8 mouse cellular contexts compared by ENCODE assay signal in the genomic region with DNA sequence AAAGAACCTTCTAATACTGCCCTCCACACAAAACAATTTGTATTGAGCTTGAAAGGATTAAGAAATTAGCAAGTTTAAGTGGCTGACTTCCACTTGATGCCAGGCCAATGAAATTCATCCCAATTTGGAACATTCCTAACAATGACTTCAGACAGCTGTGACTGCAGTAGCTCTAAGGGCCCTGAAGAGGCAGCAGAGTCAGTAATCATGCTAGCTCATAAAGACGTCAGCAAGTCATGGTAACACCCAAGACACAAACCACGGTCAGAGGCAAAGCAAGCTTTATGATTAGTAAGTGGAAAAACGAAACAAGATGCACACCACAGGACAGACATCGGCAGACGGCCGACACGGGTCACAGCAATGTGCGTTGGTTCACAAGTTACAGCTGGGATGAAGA.
A peak's percentile ranks its signal among the peaks of the same experiment; 100 is the strongest.
DNase-seq lines count a peak whose midpoint lies in the region; ATAC-seq and TF ChIP-seq lines count a peak whose summit lies in the region.

No protein-coding gene starts in this region.

- H3K4me2 ChIP-seq in heart, embryonic 11.5 days: no peak overlapping the region
- no peak overlapping the region for H3K4me2 ChIP-seq in forebrain, postnatal 0 days (ENCODE audit: low read depth)
- H3K4me2 ChIP-seq in kidney, embryonic 16.5 days (replicated peaks; ENCODE audit: low read depth, low read length): peak overlapping the region; percentile 38
- H3K4me2 ChIP-seq in liver, postnatal 0 days (ENCODE audit: low read depth, low read length): no peak overlapping the region

- H3K27ac ChIP-seq in heart, embryonic 11.5 days (ENCODE audit: low read depth, low read length): no peak overlapping the region
- H3K27ac ChIP-seq in forebrain, postnatal 0 days (ENCODE audit: low read depth, low read length): no peak overlapping the region
- 0 out of 2 replicates have a peak overlapping the region, but pooled peaks have one; percentile 6 for H3K27ac ChIP-seq in kidney, embryonic 16.5 days (ENCODE audit: low read length)
- H3K27ac ChIP-seq in liver, postnatal 0 days (ENCODE audit: low read depth): no peak overlapping the region

- no peak overlapping the region for H3K9ac ChIP-seq in heart, embryonic 11.5 days (ENCODE audit: low read depth, low read length)
- H3K9ac ChIP-seq in forebrain, postnatal 0 days: no peak overlapping the region
- no peak overlapping the region for H3K9ac ChIP-seq in kidney, embryonic 16.5 days (replicated peaks; ENCODE audit: low read length)
- H3K9ac ChIP-seq in liver, postnatal 0 days (replicated peaks): no peak overlapping the region

- H3K36me3 ChIP-seq in heart, embryonic 11.5 days (ENCODE audit: control insufficient read depth, insufficient read depth, low read length): no peaks in the 10 kb centered on the region
- H3K36me3 ChIP-seq in forebrain, postnatal 0 days (ENCODE audit: insufficient read depth): 0 out of 2 replicates have a peak, but pooled peaks cover 8% of the 10 kb centered on the region
- H3K36me3 ChIP-seq in kidney, embryonic 16.5 days (ENCODE audit: insufficient read depth, low read length): no peaks in the 10 kb centered on the region
- H3K36me3 ChIP-seq in liver, postnatal 0 days (replicated peaks; ENCODE audit: insufficient read depth, low read length): 0 out of 2 replicates have a peak, but pooled peaks cover 7% of the 10 kb centered on the region

- TF ChIP-seq EP300 in liver, postnatal 0 days (IDR thresholded peaks at IDR 0.05; ENCODE audit: low read depth): no peak

- H3K4me1 ChIP-seq in heart, embryonic 11.5 days (ENCODE audit: control insufficient read depth, insufficient read depth, low read length): no peaks in the 10 kb centered on the region
- H3K4me1 ChIP-seq in forebrain, postnatal 0 days (ENCODE audit: insufficient read depth): no peaks in the 10 kb centered on the region
- no peaks in the 10 kb centered on the region for H3K4me1 ChIP-seq in kidney, embryonic 16.5 days (ENCODE audit: insufficient read depth, low read length)
- H3K4me1 ChIP-seq in liver, postnatal 0 days (ENCODE audit: insufficient read depth): no peaks in the 10 kb centered on the region

- H3K27me3 ChIP-seq in heart, embryonic 11.5 days (ENCODE audit: control insufficient read depth, insufficient read depth, low read length): no peaks in the 10 kb centered on the region
- H3K27me3 ChIP-seq in forebrain, postnatal 0 days (ENCODE audit: insufficient read depth, low read length): no peaks in the 10 kb centered on the region
- H3K27me3 ChIP-seq in kidney, embryonic 16.5 days (ENCODE audit: insufficient read depth, low read length): no peaks in the 10 kb centered on the region
- no peaks in the 10 kb centered on the region for H3K27me3 ChIP-seq in liver, postnatal 0 days (ENCODE audit: insufficient read depth, low read length)

- H3K9me3 ChIP-seq in heart, embryonic 11.5 days (replicated peaks; ENCODE audit: control insufficient read depth, low read length): no peaks in the 10 kb centered on the region
- no peaks in the 10 kb centered on the region for H3K9me3 ChIP-seq in forebrain, postnatal 0 days (ENCODE audit: low read length)
- no peaks in the 10 kb centered on the region for H3K9me3 ChIP-seq in kidney, embryonic 16.5 days (ENCODE audit: low read length)
- H3K9me3 ChIP-seq in liver, postnatal 0 days (ENCODE audit: low read length): no peaks in the 10 kb centered on the region

- peak; percentile 85 for TF ChIP-seq CTCF in forebrain, postnatal 0 days (IDR thresholded peaks at IDR 0.05; ENCODE audit: low read depth)
- peak; percentile 59 for TF ChIP-seq CTCF in liver, postnatal 0 days (IDR thresholded peaks at IDR 0.05; ENCODE audit: low read depth)

- no peak overlapping the region for H3K4me3 ChIP-seq in heart, embryonic 11.5 days (ENCODE audit: low read depth, low read length)
- no peak overlapping the region for H3K4me3 ChIP-seq in forebrain, postnatal 0 days (ENCODE audit: low read depth, low read length)
- no peak overlapping the region for H3K4me3 ChIP-seq in kidney, embryonic 16.5 days (ENCODE audit: low read length)
- no peak overlapping the region for H3K4me3 ChIP-seq in liver, postnatal 0 days (ENCODE audit: low read depth, low read length)

- 77% methylated on average over 8 of the region's 8 CpGs for WGBS in heart, embryonic 11.5 days (ENCODE audit: insufficient replicate concordance)
- WGBS in forebrain, postnatal 0 days: 55% methylated on average over 8 of the region's 8 CpGs
- WGBS in kidney, embryonic 16.5 days: 42% methylated on average over 8 of the region's 8 CpGs
- 69% methylated on average over 8 of the region's 8 CpGs for WGBS in liver, postnatal 0 days (ENCODE audit: insufficient replicate concordance)

- DNase-seq in heart, adult 9 months (ENCODE audit: low spot score in 2 of 2): peak; percentile 60 to 61
- DNase-seq in brain, embryonic 18.5 days (ENCODE audit: low read depth, low spot score): peak; percentile 54
- DNase-seq in forebrain, postnatal 0 days: peak; percentile 86
- no peak for DNase-seq in liver, postnatal 0 days
- peak; percentile 70 for DNase-seq in retina, postnatal 1 day
- no peak for DNase-seq in thymus, postnatal 25 days

- no peak for ATAC-seq in heart, embryonic 11.5 days (replicated peaks; ENCODE audit: insufficient number of reproducible peaks, low FRiP score, low TSS enrichment)
- ATAC-seq in forebrain, postnatal 0 days: peak; percentile 96
- ATAC-seq in kidney, embryonic 16.5 days (ENCODE audit: low FRiP score, low TSS enrichment): peak; percentile 84; the same call in 1 of the 2 replicates
- no peak for ATAC-seq in liver, postnatal 0 days

Comparison
In these comparisons a context has a peak if more than half of its experiments do, and no peak if none do; other contexts are left out.
1. DNase-seq: peak in heart, adult 9 months (2 of 2), brain, embryonic 18.5 days (single experiment), forebrain, postnatal 0 days (single experiment) and retina, postnatal 1 day (single experiment); none in liver, postnatal 0 days (single experiment) and thymus, postnatal 25 days (single experiment).
2. ATAC-seq: peak in forebrain, postnatal 0 days (single experiment) and kidney, embryonic 16.5 days (single experiment); none in heart, embryonic 11.5 days (single experiment) and liver, postnatal 0 days (single experiment).